ENCODE assay signal across 21 mouse cellular contexts in genomic region chr5:123440664-123441063, GRCm38 (mm10). TPM values are rescaled to one million over a fixed set of nuclear protein-coding genes. Genes with fewer than 3 reads are reported as not detected.
DNase-seq lines count a peak whose midpoint lies in the region; ATAC-seq and TF ChIP-seq lines count a peak whose summit lies in the region.
"Had no signal": no experiment of that assay in that cellular context is flagged by ENCODE, and none has a peak within 500 bp of the region (broad histone marks: within the 10 kb centered on the region; RNA-seq: fewer than 3 reads in every experiment).

No protein-coding gene starts in this region.

- H3K27me3 ChIP-seq in forebrain, postnatal 0 days (ENCODE audit: insufficient read depth, low read length), result no peaks in the 10 kb centered on the region
- no peaks in the 10 kb centered on the region for H3K27me3 ChIP-seq in forebrain, embryonic 13.5 days
- H3K27me3 ChIP-seq: embryonic facial prominence, embryonic 15.5 days; limb, embryonic 12.5 days; liver, embryonic 12.5 days; midbrain, embryonic 13.5 days; neural tube, embryonic 15.5 days had no signal

- peak; percentile 51 for TF ChIP-seq CTCF in forebrain, postnatal 0 days (IDR thresholded peaks at IDR 0.05; ENCODE audit: low read depth)
- TF ChIP-seq CTCF in layer of hippocampus, adult 2 months (conservative IDR thresholded peaks at IDR 0.05), result peak; percentile 68

- no peak overlapping the region for H3K4me2 ChIP-seq in forebrain, postnatal 0 days (ENCODE audit: low read depth)
- no peak overlapping the region for H3K4me2 ChIP-seq in forebrain, embryonic 13.5 days
- H3K4me2 ChIP-seq: embryonic facial prominence, embryonic 15.5 days; limb, embryonic 12.5 days; liver, embryonic 12.5 days; midbrain, embryonic 13.5 days; neural tube, embryonic 15.5 days had no signal

- no peak overlapping the region for H3K27ac ChIP-seq in forebrain, postnatal 0 days (ENCODE audit: low read depth, low read length)
- H3K27ac ChIP-seq in forebrain, embryonic 13.5 days, result no peak overlapping the region
- H3K27ac ChIP-seq in layer of hippocampus, adult 2 months, result no peak overlapping the region
- H3K27ac ChIP-seq: embryonic facial prominence, embryonic 15.5 days; forebrain, embryonic 10.5 days; hindbrain, embryonic 10.5 days; limb, embryonic 12.5 days; liver, embryonic 12.5 days; midbrain, embryonic 13.5 days; neural tube, embryonic 15.5 days had no signal

- no peak for ATAC-seq in forebrain, postnatal 0 days
- no peak for ATAC-seq in forebrain, embryonic 13.5 days
- ATAC-seq in erythroblast, adult 5-6 weeks (replicated peaks; ENCODE audit: low FRiP score, poor library complexity, severe bottlenecking), result no peak
- ATAC-seq: liver, embryonic 12.5 days; midbrain, embryonic 13.5 days had no signal

- 0 out of 2 replicates have a peak, but pooled peaks cover 5% of the 10 kb centered on the region for H3K4me1 ChIP-seq in forebrain, postnatal 0 days (ENCODE audit: insufficient read depth)
- peaks cover 14% of the 10 kb centered on the region for H3K4me1 ChIP-seq in forebrain, embryonic 13.5 days

- H3K9me3 ChIP-seq in forebrain, postnatal 0 days (ENCODE audit: low read length), result no peaks in the 10 kb centered on the region
- no peaks in the 10 kb centered on the region for H3K9me3 ChIP-seq in forebrain, embryonic 13.5 days (replicated peaks)
- H3K9me3 ChIP-seq: embryonic facial prominence, embryonic 15.5 days; forebrain, embryonic 10.5 days; hindbrain, embryonic 10.5 days; limb, embryonic 12.5 days; liver, embryonic 12.5 days; midbrain, embryonic 13.5 days; neural tube, embryonic 15.5 days had no signal

- peaks cover 37% of the 10 kb centered on the region for H3K36me3 ChIP-seq in forebrain, postnatal 0 days (ENCODE audit: insufficient read depth)
- H3K36me3 ChIP-seq in forebrain, embryonic 13.5 days (ENCODE audit: poor library complexity, severe bottlenecking), result peaks cover 43% of the 10 kb centered on the region

- no peak overlapping the region for H3K9ac ChIP-seq in forebrain, postnatal 0 days
- H3K9ac ChIP-seq in forebrain, embryonic 13.5 days, result no peak overlapping the region
- H3K9ac ChIP-seq: embryonic facial prominence, embryonic 15.5 days; limb, embryonic 12.5 days; liver, embryonic 12.5 days; midbrain, embryonic 13.5 days; neural tube, embryonic 15.5 days had no signal

- 46% methylated on average over 4 of the region's 4 CpGs for WGBS in forebrain, postnatal 0 days
- WGBS in forebrain, embryonic 13.5 days, result 70% methylated on average over 4 of the region's 4 CpGs

- no peak overlapping the region for H3K4me3 ChIP-seq in forebrain, postnatal 0 days (ENCODE audit: low read depth, low read length)
- no peak overlapping the region for H3K4me3 ChIP-seq in forebrain, embryonic 13.5 days
- H3K4me3 ChIP-seq in layer of hippocampus, adult 2 months, result no peak overlapping the region
- H3K4me3 ChIP-seq: embryonic facial prominence, embryonic 15.5 days; forebrain, embryonic 10.5 days; hindbrain, embryonic 10.5 days; limb, embryonic 12.5 days; liver, embryonic 12.5 days; midbrain, embryonic 13.5 days; neural tube, embryonic 15.5 days had no signal

- DNase-seq in forebrain, postnatal 0 days, result no peak
- peak in 1 of 2 experiments; percentile 32 for DNase-seq in layer of hippocampus, adult 2 months (ENCODE audit: low spot score in 2 of 2)
- DNase-seq in layer of hippocampus, postnatal 25 days (ENCODE audit: extremely low spot score in 1 of 2, low spot score in 1 of 2), result no peak
- DNase-seq in right cerebral cortex, adult 18-20 months, result peak; percentile 34
- no peak for DNase-seq in right cerebral cortex, postnatal 25 days
- DNase-seq: gastrocnemius, postnatal 25 days; layer of hippocampus, adult 9-11 months had no signal

RNA-seq across cellular contexts. Expression of gene Mlxip, which starts 46.1 kb away (rescaled TPM):
- total RNA-seq in forebrain, postnatal 0 days (2014; rRNA removed), result 14.2 and 17.4 TPM in 2 replicates
- polyA plus RNA-seq in forebrain, postnatal 0 days (2015; fragmentation: Nextera tagmentation; extraction: Ambion mirVana), result 8.4 and 13.3 TPM in 2 replicates
- polyA plus RNA-seq in forebrain, embryonic 13.5 days (2015; fragmentation: Nextera tagmentation; extraction: Ambion mirVana), result 14.0 and 15.0 TPM in 2 replicates
- total RNA-seq in layer of hippocampus, adult 2 months (2021), result 10 to 100 TPM; 17.7 to 18.3 TPM
- total RNA-seq in layer of hippocampus, postnatal 25 days (2021), result 10 to 100 TPM; 16.6 to 21.6 TPM
- total RNA-seq in erythroblast, adult 5-6 weeks (2015; ENCODE audit: low replicate concordance), result 4.4 and 7.9 TPM in 2 replicates
- 1.5 and 2.5 TPM in 2 replicates for total RNA-seq in erythroblast, adult 5-6 weeks (2017; ENCODE audit: low replicate concordance)

RNA-seq across cellular contexts. Expression of gene Lrrc43, which starts 48.4 kb away (rescaled TPM):
- 0.69 and 1.5 TPM in 2 replicates for total RNA-seq in forebrain, postnatal 0 days (2014; rRNA removed)
- polyA plus RNA-seq in forebrain, postnatal 0 days (2015; fragmentation: Nextera tagmentation; extraction: Ambion mirVana), result 0.62 and 1.3 TPM in 2 replicates
- 0.25 and 0.31 TPM in 2 replicates for polyA plus RNA-seq in forebrain, embryonic 13.5 days (2015; fragmentation: Nextera tagmentation; extraction: Ambion mirVana)
- 1 to 10 TPM in 1 of 2 experiments, under 1 TPM in 1; 0.39 to 1.0 TPM for total RNA-seq in layer of hippocampus, adult 2 months (2021)
- 1 to 10 TPM in 1 of 2 experiments, under 1 TPM in 1; 0.17 to 1.1 TPM for total RNA-seq in layer of hippocampus, postnatal 25 days (2021)
- not detected in 2 replicates for total RNA-seq in erythroblast, adult 5-6 weeks (2015; ENCODE audit: low replicate concordance)
- total RNA-seq in erythroblast, adult 5-6 weeks (2017; ENCODE audit: low replicate concordance), result not detected in 2 replicates
- total RNA-seq: adrenal gland, postnatal 14 days; gastrocnemius, postnatal 25 days had no signal
- polyA plus RNA-seq: forebrain, embryonic 10.5 days; limb, embryonic 12.5 days; liver, embryonic 12.5 days had no signal

RNA-seq across cellular contexts. Expression of gene Il31, which starts 48.6 kb away (rescaled TPM):
- total RNA-seq in forebrain, postnatal 0 days (2014; rRNA removed), result not detected in 2 replicates
- polyA plus RNA-seq in forebrain, postnatal 0 days (2015; fragmentation: Nextera tagmentation; extraction: Ambion mirVana), result not detected in 2 replicates
- polyA plus RNA-seq in forebrain, embryonic 13.5 days (2015; fragmentation: Nextera tagmentation; extraction: Ambion mirVana), result not detected in 2 replicates
- total RNA-seq in layer of hippocampus, adult 2 months (2021), result not detected
- not detected for total RNA-seq in layer of hippocampus, postnatal 25 days (2021)
- not detected in 2 replicates for total RNA-seq in erythroblast, adult 5-6 weeks (2015; ENCODE audit: low replicate concordance)
- total RNA-seq in erythroblast, adult 5-6 weeks (2017; ENCODE audit: low replicate concordance), result not detected in 2 replicates
- total RNA-seq: adrenal gland, postnatal 14 days; gastrocnemius, postnatal 25 days; left cerebral cortex, postnatal 10 days had no signal
- polyA plus RNA-seq: embryonic facial prominence, embryonic 15.5 days; forebrain, embryonic 10.5 days; frontal cortex, adult 2 months; heart, embryonic 16.5 days; hindbrain, embryonic 10.5 days; limb, embryonic 12.5 days; liver, embryonic 12.5 days; lung, embryonic 16.5 days; midbrain, embryonic 13.5 days; neural tube, embryonic 15.5 days had no signal
